Mouse (Mus musculus) erythroid progenitor cell, adult 5-6 weeks (primary cell): Measurements from ENCODE around the gene Prpf4b. TPM values are rescaled to one million over a fixed set of nuclear protein-coding genes. Genes with fewer than 3 reads are reported as not detected.
"Not testable (repeated sequence)": the region's sequence is repeated elsewhere in the genome, so short reads cannot be mapped to it uniquely, and the experiment has no call there.

ENCODE experiments used
- ATAC-seq: replicated peaks from 2 replicates; pipeline ENCODE4 v1.8.0; 2016; ENCODE audit warnings: moderate number of reproducible peaks, mild to moderate bottlenecking, moderate TSS enrichment, inconsistent platforms; ENCODE audit not compliant: poor library complexity, low FRiP score, severe bottlenecking
- total RNA-seq, 2 experiments: library from RNA; stranded (forward) in 1 of 2; stranded (reverse) in 1 of 2; fragments of 150-400 nt in 1 of 2; fragments of 186-747, 209-891 nt in 1 of 2; gene quantifications; 2 replicates each; pipeline versions ENCODE4 v1.2.3 to v1.2.4; 2015 to 2017; ENCODE audit warnings: low replicate concordance in 2 of 2

Gene Prpf4b
- total RNA-seq, 2 experiments from 2014 or later: 123 to 202 TPM

DNA sequence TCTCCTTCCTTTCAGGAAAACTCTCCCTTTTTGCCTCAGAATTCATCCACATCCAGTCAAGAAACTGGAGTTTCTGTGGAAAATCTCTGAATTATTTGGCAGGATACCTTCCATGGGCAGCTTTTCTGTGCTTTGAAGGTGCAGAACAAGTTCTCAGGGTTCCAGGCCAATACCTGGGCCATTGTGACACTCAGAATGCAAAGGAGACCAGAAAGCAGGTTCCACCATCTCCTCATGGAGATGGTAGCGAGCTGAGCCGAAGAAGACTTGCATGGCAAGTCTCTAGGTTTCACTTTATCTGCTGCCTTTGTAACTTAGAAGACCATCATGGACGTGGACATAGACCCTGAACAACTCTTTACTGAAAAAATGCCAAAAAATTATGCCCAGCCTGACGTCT is 49.1 kb downstream of the Prpf4b start, which contains the start of the genes Fam217a and 4933417A18Rik:
Gene Fam217a, minus strand, starts transcription at position 101 of the 400 bp plus-strand sequence.
Gene 4933417A18Rik, plus strand, starts transcription at position 200 of the 400 bp plus-strand sequence.
- ATAC-seq: no peak

- no peak for ATAC-seq
Observed at GRCm38 (mm10) chr13:34934931-34935644, 60.0 kb downstream of the Prpf4b start.

DNA sequence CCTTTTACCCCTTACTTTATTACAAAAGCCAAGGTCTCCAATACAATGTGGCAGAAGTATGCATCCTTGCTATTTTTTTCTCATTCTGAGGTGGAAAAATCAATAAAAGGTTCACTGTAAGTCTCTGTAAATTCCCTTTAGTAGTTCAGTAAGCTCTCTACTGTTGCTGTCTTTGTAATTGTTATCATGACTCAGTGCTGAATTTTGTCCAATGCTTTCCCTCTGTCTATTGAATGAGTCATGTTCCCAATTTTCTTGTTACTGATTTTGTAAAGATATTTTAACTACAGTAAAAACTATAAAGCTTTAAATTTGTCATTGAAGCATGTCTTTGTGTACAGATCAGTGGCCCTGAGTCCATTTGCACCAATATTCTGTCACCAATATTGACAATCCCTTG is 67.3 kb downstream of the Prpf4b start:
- no peak for ATAC-seq

GRCm38 (mm10) chr13:34951437-34951836 is 76.3 kb downstream of the Prpf4b start:
- not testable (repeated sequence) for ATAC-seq

Other genes starting within 250 kb of the Prpf4b start
- gene Pxdc1, start 221.8 kb upstream of the Prpf4b start, total RNA-seq (2015; ENCODE audit: low replicate concordance): not detected in 2 replicates
- gene Pxdc1, start 221.8 kb upstream of the Prpf4b start, total RNA-seq (2017; ENCODE audit: low replicate concordance): not detected in 2 replicates
- not detected in 2 replicates for gene Fam50b, start 140.5 kb upstream of the Prpf4b start, total RNA-seq (2015; ENCODE audit: low replicate concordance)
- gene Fam50b, start 140.5 kb upstream of the Prpf4b start, total RNA-seq (2017; ENCODE audit: low replicate concordance): not detected in 2 replicates
- gene Fam217a, start 49.0 kb downstream of the Prpf4b start, total RNA-seq (2015; ENCODE audit: low replicate concordance): not detected in 2 replicates
- gene Fam217a, start 49.0 kb downstream of the Prpf4b start, total RNA-seq (2017; ENCODE audit: low replicate concordance): 2.0 TPM in 1 of 2 replicates, not detected in the other
- gene 4933417A18Rik, start 49.1 kb downstream of the Prpf4b start, total RNA-seq (2015; ENCODE audit: low replicate concordance): not detected in 2 replicates
- not detected in 2 replicates for gene 4933417A18Rik, start 49.1 kb downstream of the Prpf4b start, total RNA-seq (2017; ENCODE audit: low replicate concordance)
- gene Eci3, start 88.5 kb downstream of the Prpf4b start, total RNA-seq (2015; ENCODE audit: low replicate concordance): not detected in 2 replicates
- not detected in 2 replicates for gene Eci3, start 88.5 kb downstream of the Prpf4b start, total RNA-seq (2017; ENCODE audit: low replicate concordance)
- gene Eci2, start 151.8 kb downstream of the Prpf4b start, total RNA-seq (2015; ENCODE audit: low replicate concordance): 37.1 and 47.4 TPM in 2 replicates
- gene Eci2, start 151.8 kb downstream of the Prpf4b start, total RNA-seq (2017; ENCODE audit: low replicate concordance): 12.6 and 32.0 TPM in 2 replicates